In genomic region chr14:57889541-57890010, GRCm38 (mm10) we compare ENCODE assay signal across 8 mouse cellular contexts. TPM values are rescaled to one million over a fixed set of nuclear protein-coding genes. Genes with fewer than 3 reads are reported as not detected.
DNase-seq lines count a peak whose midpoint lies in the region; ATAC-seq and TF ChIP-seq lines count a peak whose summit lies in the region.

No protein-coding gene starts in this region.

- no peak for DNase-seq in layer of hippocampus, adult 2 months (ENCODE audit: low spot score in 2 of 2)
- DNase-seq in layer of hippocampus, adult 9-10 months (ENCODE audit: low spot score), result no peak
- peak; percentile 70 for DNase-seq in MEL (ENCODE audit: low read depth, low spot score)
- DNase-seq in embryonic facial prominence, embryonic 10.5 days (ENCODE audit: low spot score), result peak; percentile 72
- no peak for DNase-seq in liver, postnatal 0 days
- no peak for DNase-seq in layer of hippocampus, adult 8-10 months (ENCODE audit: low spot score in 2 of 2)

- H3K4me3 ChIP-seq in layer of hippocampus, adult 2 months, result peak overlapping the region; percentile 90
- H3K4me3 ChIP-seq in MEL (ENCODE audit: control insufficient read depth in 1 of 2, insufficient read depth in 1 of 2, low read depth in 2 of 2, low read length in 2 of 2), result peak overlapping the region; percentile 98 to 99
- H3K4me3 ChIP-seq in embryonic facial prominence, embryonic 10.5 days, result peak overlapping the region; percentile 98
- peak overlapping the region; percentile 95 for H3K4me3 ChIP-seq in hindbrain, embryonic 16.5 days (ENCODE audit: low read length)
- H3K4me3 ChIP-seq in liver, postnatal 0 days (ENCODE audit: low read depth, low read length), result peak overlapping the region; percentile 82
- peak overlapping the region; percentile 81 for H3K4me3 ChIP-seq in olfactory bulb, adult 2 months (ENCODE audit: insufficient read depth, low read depth, low read length)

- peaks cover 9% of the 10 kb centered on the region for H3K79me2 ChIP-seq in MEL (ENCODE audit: control insufficient read depth, insufficient read depth, low read length, poor library complexity)

- H3K36me3 ChIP-seq in MEL (ENCODE audit: control insufficient read depth in 1 of 2, insufficient read depth in 2 of 2, low read length in 2 of 2), result peaks cover 0 to 11% of the 10 kb centered on the region in 2 experiments; a peak in 2 of 4 replicates
- peaks cover 18% of the 10 kb centered on the region for H3K36me3 ChIP-seq in embryonic facial prominence, embryonic 10.5 days (replicated peaks)
- no peaks in the 10 kb centered on the region for H3K36me3 ChIP-seq in hindbrain, embryonic 16.5 days (ENCODE audit: control insufficient read depth, insufficient read depth, low read length)
- no peaks in the 10 kb centered on the region for H3K36me3 ChIP-seq in liver, postnatal 0 days (replicated peaks; ENCODE audit: insufficient read depth, low read length)

- H3K9ac ChIP-seq in MEL (ENCODE audit: control insufficient read depth, low read depth, low read length, poor library complexity, severe bottlenecking), result peak overlapping the region; percentile 88
- H3K9ac ChIP-seq in hindbrain, embryonic 16.5 days (ENCODE audit: low read depth, low read length), result peak overlapping the region; percentile 96
- peak overlapping the region; percentile 87 for H3K9ac ChIP-seq in liver, postnatal 0 days (replicated peaks)

- peaks cover 3 to 9% of the 10 kb centered on the region in 2 experiments for H3K4me1 ChIP-seq in MEL (ENCODE audit: control insufficient read depth in 1 of 2, insufficient read depth in 2 of 2, low read length in 2 of 2)
- peaks cover 13% of the 10 kb centered on the region for H3K4me1 ChIP-seq in embryonic facial prominence, embryonic 10.5 days
- peaks cover 22% of the 10 kb centered on the region for H3K4me1 ChIP-seq in hindbrain, embryonic 16.5 days (ENCODE audit: control insufficient read depth, insufficient read depth, low read depth, low read length)
- 0 out of 2 replicates have a peak, but pooled peaks cover 2% of the 10 kb centered on the region for H3K4me1 ChIP-seq in liver, postnatal 0 days (ENCODE audit: insufficient read depth)
- H3K4me1 ChIP-seq in olfactory bulb, adult 2 months (ENCODE audit: control insufficient read depth, insufficient read depth, low read length), result peaks cover 5% of the 10 kb centered on the region

- no peak for TF ChIP-seq POLR2A in MEL (IDR thresholded peaks at IDR 0.05; ENCODE audit: control insufficient read depth in 1 of 2, insufficient read depth in 1 of 2, low read depth in 1 of 2, low read length in 2 of 2, poor library complexity in 1 of 2)
- TF ChIP-seq POLR2A in olfactory bulb, adult 2 months (IDR thresholded peaks at IDR 0.05; ENCODE audit: insufficient read depth, low read depth, low read length), result no peak

- peak overlapping the region; percentile 93 for H3K27ac ChIP-seq in layer of hippocampus, adult 2 months
- peak overlapping the region; percentile 20; the same call in 1 of the 2 replicates for H3K27ac ChIP-seq in MEL (ENCODE audit: control insufficient read depth, low read depth, low read length)
- H3K27ac ChIP-seq in embryonic facial prominence, embryonic 10.5 days (replicated peaks), result peak overlapping the region; percentile 96
- H3K27ac ChIP-seq in hindbrain, embryonic 16.5 days (ENCODE audit: low read depth, low read length), result peak overlapping the region; percentile 91
- peak overlapping the region; percentile 83 for H3K27ac ChIP-seq in liver, postnatal 0 days (ENCODE audit: low read depth)
- peak overlapping the region; percentile 62 for H3K27ac ChIP-seq in olfactory bulb, adult 2 months (ENCODE audit: insufficient read depth, low read depth, low read length)

- TF ChIP-seq CTCF in layer of hippocampus, adult 2 months (conservative IDR thresholded peaks at IDR 0.05), result no peak
- TF ChIP-seq CTCF in MEL (IDR thresholded peaks at IDR 0.05 in 2 of 3, conservative IDR thresholded peaks at IDR 0.05 in 1 of 3; ENCODE audit: control insufficient read depth in 1 of 3, insufficient read depth in 1 of 3, low read depth in 2 of 3, low read length in 3 of 3, poor library complexity in 1 of 3, severe bottlenecking in 1 of 3), result no peak
- TF ChIP-seq CTCF in liver, postnatal 0 days (IDR thresholded peaks at IDR 0.05; ENCODE audit: low read depth), result no peak
- TF ChIP-seq CTCF in olfactory bulb, adult 2 months (IDR thresholded peaks at IDR 0.05; ENCODE audit: insufficient read depth, low read depth, low read length), result no peak

- H3K9me3 ChIP-seq in MEL (replicated peaks; ENCODE audit: insufficient read depth, low read length), result no peaks in the 10 kb centered on the region; the same call in 1 of the 2 replicates
- H3K9me3 ChIP-seq in embryonic facial prominence, embryonic 10.5 days, result no peaks in the 10 kb centered on the region
- no peaks in the 10 kb centered on the region for H3K9me3 ChIP-seq in hindbrain, embryonic 16.5 days (ENCODE audit: control insufficient read depth, low read length)
- H3K9me3 ChIP-seq in liver, postnatal 0 days (ENCODE audit: low read length), result no peaks in the 10 kb centered on the region

- ATAC-seq in hindbrain, embryonic 16.5 days, result peak; percentile 41; the same call in 1 of the 2 replicates
- ATAC-seq in liver, postnatal 0 days, result no peak

- TF ChIP-seq EP300 in MEL (IDR thresholded peaks at IDR 0.05; ENCODE audit: low read depth in 1 of 2, low read length in 2 of 2), result no peak
- no peak for TF ChIP-seq EP300 in liver, postnatal 0 days (IDR thresholded peaks at IDR 0.05; ENCODE audit: low read depth)

- no peaks in the 10 kb centered on the region for H3K27me3 ChIP-seq in MEL (ENCODE audit: control insufficient read depth in 1 of 2, insufficient read depth in 2 of 2, low read length in 2 of 2)
- no peaks in the 10 kb centered on the region for H3K27me3 ChIP-seq in embryonic facial prominence, embryonic 10.5 days (replicated peaks; ENCODE audit: low read depth, poor library complexity, severe bottlenecking)
- H3K27me3 ChIP-seq in hindbrain, embryonic 16.5 days (replicated peaks; ENCODE audit: control insufficient read depth, insufficient read depth, low read length), result no peaks in the 10 kb centered on the region
- H3K27me3 ChIP-seq in liver, postnatal 0 days (ENCODE audit: insufficient read depth, low read length), result no peaks in the 10 kb centered on the region

- TF ChIP-seq RAD21 in MEL (IDR thresholded peaks at IDR 0.05; ENCODE audit: low read depth, low read length), result no peak

- H3K4me2 ChIP-seq in hindbrain, embryonic 16.5 days (ENCODE audit: low read length), result peak overlapping the region; percentile 67
- peak overlapping the region; percentile 95 for H3K4me2 ChIP-seq in liver, postnatal 0 days (ENCODE audit: low read depth, low read length)

- WGBS in embryonic facial prominence, embryonic 10.5 days, result under 1% methylated on average over 37 of the region's 37 CpGs
- WGBS in hindbrain, embryonic 16.5 days, result under 1% methylated on average over 29 of the region's 37 CpGs
- WGBS in liver, postnatal 0 days (ENCODE audit: insufficient replicate concordance), result under 1% methylated on average over 36 of the region's 37 CpGs
- under 1% methylated on average over 37 of the region's 37 CpGs for WGBS in olfactory bulb, adult 2 months

TF ChIP-seq in MEL, 35 proteins besides CTCF, POLR2A, EP300 and RAD21:
- 0 out of 2 replicates have a peak, but pooled peaks have one; percentile 23 for TF ChIP-seq MXI1 (IDR thresholded peaks at IDR 0.05; ENCODE audit: low read depth, low read length)
- TF ChIP-seq MAFK (IDR thresholded peaks at IDR 0.05; ENCODE audit: borderline replicate concordance, low read depth, low read length), result no peak
- TF ChIP-seq JUND (IDR thresholded peaks at IDR 0.05; ENCODE audit: low read depth, low read length), result no peak
- TF ChIP-seq TBP (IDR thresholded peaks at IDR 0.05; ENCODE audit: low read depth, low read length), result 0 out of 2 replicates have a peak, but pooled peaks have one; percentile 17
- TF ChIP-seq ELF1 (IDR thresholded peaks at IDR 0.05; ENCODE audit: low read depth, low read length), result peak; percentile 42; the same call in 1 of the 2 replicates
- TF ChIP-seq UBTF (IDR thresholded peaks at IDR 0.05; ENCODE audit: borderline replicate concordance, insufficient read depth, low read depth, low read length), result peak; percentile 71; the same call in 1 of the 2 replicates

RNA-seq across cellular contexts. Expression of gene Zdhhc20, which starts 0.5 kb away (rescaled TPM):
- 10 to 100 TPM; 40.0 to 41.7 TPM for total RNA-seq in layer of hippocampus, adult 2 months (2021)
- 4.6 and 5.9 TPM in 2 replicates for total RNA-seq in MEL (2012; rRNA removed)
- 10 to 100 TPM in 1 of 2 experiments, not detected in 1; 11.4 TPM for polyA plus RNA-seq in MEL (2012; ENCODE audit: insufficient read depth in 1 of 2, insufficient read length in 2 of 2, low read depth in 1 of 2, low replicate concordance in 2 of 2, missing spikeins in 1 of 2)
- 52.6 and 59.1 TPM in 2 replicates for polyA plus RNA-seq in embryonic facial prominence, embryonic 10.5 days (2016; fragmentation: Nextera tagmentation; extraction: Ambion mirVana)
- polyA plus RNA-seq in hindbrain, embryonic 16.5 days (2015; fragmentation: Nextera tagmentation; extraction: Ambion mirVana), result 33.8 and 36.1 TPM in 2 replicates
- polyA plus RNA-seq in liver, postnatal 0 days (2015; fragmentation: Nextera tagmentation; extraction: Ambion mirVana), result 10.0 and 12.9 TPM in 2 replicates
- not detected in 2 replicates for polyA plus RNA-seq in olfactory bulb, adult 2 months (2012; ENCODE audit: insufficient read depth, insufficient read length, low replicate concordance, missing spikeins)
- 10 to 100 TPM; 43.9 to 48.4 (median 46.2) TPM for total RNA-seq in layer of hippocampus, adult 8-10 months (2022)

Comparison
In these comparisons a context has a peak if more than half of its experiments do, and no peak if none do; other contexts are left out.
1. DNase-seq: peak in MEL (single experiment) and embryonic facial prominence, embryonic 10.5 days (single experiment); none in layer of hippocampus, adult 2 months (0 of 2), layer of hippocampus, adult 9-10 months (single experiment), liver, postnatal 0 days (single experiment) and layer of hippocampus, adult 8-10 months (0 of 2).
2. H3K27ac ChIP-seq: peak in every context shown above with its lines; median percentile 96 in embryonic facial prominence, embryonic 10.5 days; 93 in layer of hippocampus, adult 2 months; 91 in hindbrain, embryonic 16.5 days; 83 in liver, postnatal 0 days; 62 in olfactory bulb, adult 2 months; 20 in MEL.
3. Peak in every context shown above with its lines, with median percentiles within 50 percentile points of each other: H3K4me3 ChIP-seq and H3K9ac ChIP-seq.